Mouse (Mus musculus): ENCODE data around the gene Gm19345.
A peak's percentile ranks its signal among the peaks of the same experiment; 100 is the strongest.

The Gm19345 gene

DNA sequence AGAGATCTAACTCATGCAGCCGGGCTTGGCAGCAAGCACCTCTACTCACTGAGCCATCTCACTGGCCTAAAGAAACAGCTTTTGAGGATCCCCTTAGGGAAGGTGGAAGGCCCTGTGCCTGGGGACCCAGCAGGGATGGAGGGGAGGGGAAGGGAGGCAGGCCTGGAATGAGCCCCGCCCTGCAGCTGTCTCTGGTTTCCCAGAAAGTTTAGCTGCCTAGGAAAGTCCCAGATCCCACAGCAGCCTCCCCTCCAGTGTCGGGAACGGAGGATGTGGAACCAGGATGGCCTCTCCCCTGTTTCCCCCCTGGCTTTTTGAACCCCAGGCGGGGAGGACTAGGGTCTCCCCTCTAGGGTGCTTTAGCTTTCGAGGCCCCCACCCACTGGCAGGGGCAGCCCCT is 25.0 kb upstream of the Gm19345 start:
- no peak for DNase-seq (ENCODE audit: extremely low spot score, low spot score)

DNA sequence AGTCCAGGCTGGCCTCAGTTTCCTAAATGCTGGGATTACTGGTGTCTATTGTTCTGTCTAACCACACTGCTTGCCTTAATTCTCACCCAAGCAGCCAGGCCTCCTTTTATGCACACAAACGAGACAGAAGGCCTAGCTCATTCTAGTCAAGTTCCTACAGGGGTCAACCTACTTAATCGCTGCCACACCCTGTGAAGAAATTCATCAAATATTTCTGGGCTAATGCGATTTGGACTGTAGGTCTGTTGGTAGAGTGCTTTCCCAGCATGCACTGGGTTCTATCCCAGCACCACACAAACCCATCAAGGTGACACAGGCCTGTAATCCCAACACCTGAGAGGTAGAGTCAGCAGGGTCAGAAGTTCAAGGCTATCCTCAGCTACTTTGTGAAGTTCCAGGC is 22.1 kb upstream of the Gm19345 start:
- DNase-seq (ENCODE audit: extremely low spot score, low spot score): no peak

GRCm38 (mm10) chr7:19830682-19831156 is 21.1 kb upstream of the Gm19345 start:
- no peak for DNase-seq (ENCODE audit: extremely low spot score, low spot score)

DNA sequence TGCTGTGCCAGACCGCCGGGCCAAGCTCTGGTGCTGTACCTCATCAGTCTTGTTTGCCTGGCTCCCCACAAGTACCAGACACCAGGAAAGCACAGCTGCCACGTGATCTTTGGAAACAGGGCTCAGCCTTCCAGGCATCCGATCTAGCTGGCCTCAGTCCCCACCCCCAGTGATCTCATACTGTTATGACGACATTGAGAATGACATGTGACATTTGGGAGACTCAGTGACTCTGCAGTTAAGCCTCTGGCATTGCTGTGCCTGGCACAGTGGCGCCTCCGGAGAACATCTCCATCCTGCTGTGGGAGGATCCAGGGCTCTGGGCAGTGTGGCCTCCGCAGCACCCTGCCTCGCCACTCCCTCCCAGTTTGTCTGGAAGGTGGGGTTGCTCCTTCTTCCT is 20.0 kb upstream of the Gm19345 start:
- no peak for DNase-seq (ENCODE audit: extremely low spot score, low spot score)

DNA sequence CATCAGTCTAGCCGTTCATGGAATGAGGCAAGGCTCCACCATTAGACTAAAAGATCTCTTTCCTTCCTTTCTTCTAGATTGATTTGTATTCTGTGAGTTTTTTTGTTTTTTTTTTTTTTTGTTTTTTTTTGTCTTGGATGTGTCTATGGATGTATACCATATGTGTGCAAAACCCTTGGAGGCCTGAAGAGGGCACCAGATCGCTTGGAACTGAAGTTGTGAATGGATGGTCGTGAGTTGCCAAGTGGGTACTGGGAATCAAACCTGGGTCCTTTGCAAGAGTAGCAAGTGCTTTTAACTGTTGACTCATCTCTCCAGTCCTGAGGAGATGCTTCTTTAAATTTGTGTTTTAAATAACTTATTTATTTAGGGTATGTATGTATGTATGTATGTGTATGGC is 17.7 kb upstream of the Gm19345 start:
- no peak for DNase-seq (ENCODE audit: extremely low spot score, low spot score)

DNA sequence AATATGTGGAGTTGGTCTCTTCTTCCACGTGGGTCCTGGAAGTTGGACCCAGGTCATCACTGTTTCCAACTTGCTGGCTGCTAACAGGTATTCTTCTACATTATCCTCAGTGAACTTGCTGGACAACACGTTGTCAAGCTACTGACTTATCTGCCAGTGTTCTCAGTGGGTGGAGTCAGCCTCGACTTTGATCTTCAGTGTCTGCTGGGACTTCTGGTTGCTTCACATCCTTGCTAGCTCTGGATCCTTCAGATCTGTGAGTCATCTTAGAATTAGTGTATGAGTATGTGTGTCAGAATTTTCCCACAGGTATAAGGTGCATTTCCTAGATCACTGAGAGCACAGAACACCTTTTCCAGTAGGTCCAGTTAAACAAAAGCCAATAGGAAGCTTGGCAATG is 15.0 kb upstream of the Gm19345 start:
- DNase-seq (ENCODE audit: extremely low spot score, low spot score): no peak

DNA sequence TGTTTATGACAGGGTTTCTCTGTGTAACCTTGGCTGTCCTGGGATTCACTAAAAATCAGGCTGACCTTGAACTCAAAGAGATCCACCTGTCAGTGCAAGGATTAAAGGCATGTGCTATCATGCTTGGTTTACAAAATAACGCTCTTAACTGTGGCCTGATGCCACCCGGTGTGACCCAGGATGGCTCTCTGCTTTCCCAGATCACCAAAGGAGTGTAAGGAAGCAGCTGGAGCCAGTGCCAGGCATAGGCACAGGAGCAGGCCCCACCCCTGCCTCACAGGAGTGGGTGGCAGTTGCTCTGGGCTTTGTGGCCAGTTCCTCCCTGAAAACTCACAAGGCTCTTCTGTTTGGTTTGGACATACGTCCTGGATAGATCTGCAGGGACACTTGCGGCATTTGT is 11.4 kb upstream of the Gm19345 start:
- no peak for DNase-seq (ENCODE audit: extremely low spot score, low spot score)

DNA sequence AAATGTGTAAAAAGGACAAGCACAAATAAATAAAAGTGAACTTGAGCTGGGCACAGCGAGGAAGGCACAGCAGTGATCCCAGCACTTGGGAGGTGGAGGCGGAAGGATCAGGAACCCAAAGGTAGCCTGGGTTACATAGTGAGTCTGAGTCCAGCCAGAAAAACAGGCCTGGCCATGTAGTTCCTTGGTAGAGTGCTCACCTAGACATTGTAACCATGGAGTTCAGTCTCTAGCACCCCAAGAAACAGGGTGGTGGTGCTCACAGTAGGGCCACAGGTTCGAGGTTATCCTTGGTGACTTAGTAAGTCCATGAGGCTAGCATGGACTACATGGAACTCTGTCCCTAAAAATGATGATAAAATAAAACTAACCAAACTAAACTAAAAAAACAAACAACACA is 10.9 kb upstream of the Gm19345 start:
- no peak for DNase-seq (ENCODE audit: extremely low spot score, low spot score)

- no peak for DNase-seq (ENCODE audit: extremely low spot score, low spot score)
These were observed 10.0 kb upstream of the Gm19345 start for GRCm38 (mm10) chr7:19841686-19842413.

- no peak for DNase-seq (ENCODE audit: extremely low spot score, low spot score)
These were observed 8.8 kb upstream of the Gm19345 start for GRCm38 (mm10) chr7:19842885-19843504.

DNA sequence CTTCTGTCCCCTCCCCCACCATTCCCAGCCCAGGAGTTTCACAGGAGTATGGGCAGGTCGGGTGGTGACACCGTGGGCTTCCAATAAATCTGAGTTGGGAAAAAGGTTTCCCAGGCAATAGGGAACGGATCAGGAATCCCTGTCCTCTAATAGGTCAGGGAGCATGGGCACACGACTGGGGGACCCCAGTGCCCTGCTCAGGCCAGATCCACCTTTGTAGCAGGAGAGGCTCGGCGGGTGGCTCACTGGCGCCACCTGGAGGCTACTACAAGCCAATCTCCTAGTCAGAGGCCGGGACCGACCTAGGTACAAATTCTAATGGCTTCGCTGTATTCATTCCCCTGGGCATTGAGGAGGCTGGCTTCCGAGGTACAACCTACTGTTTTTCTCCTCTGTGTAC is 8.2 kb upstream of the Gm19345 start:
- peak; percentile 72 for DNase-seq (ENCODE audit: extremely low spot score, low spot score)

GRCm38 (mm10) chr7:19844521-19845171 is 7.2 kb upstream of the Gm19345 start:
- no peak for DNase-seq (ENCODE audit: extremely low spot score, low spot score)

GRCm38 (mm10) chr7:19853526-19853925 is 1.7 kb downstream of the Gm19345 start:
- DNase-seq (ENCODE audit: extremely low spot score, low spot score): no peak

DNA sequence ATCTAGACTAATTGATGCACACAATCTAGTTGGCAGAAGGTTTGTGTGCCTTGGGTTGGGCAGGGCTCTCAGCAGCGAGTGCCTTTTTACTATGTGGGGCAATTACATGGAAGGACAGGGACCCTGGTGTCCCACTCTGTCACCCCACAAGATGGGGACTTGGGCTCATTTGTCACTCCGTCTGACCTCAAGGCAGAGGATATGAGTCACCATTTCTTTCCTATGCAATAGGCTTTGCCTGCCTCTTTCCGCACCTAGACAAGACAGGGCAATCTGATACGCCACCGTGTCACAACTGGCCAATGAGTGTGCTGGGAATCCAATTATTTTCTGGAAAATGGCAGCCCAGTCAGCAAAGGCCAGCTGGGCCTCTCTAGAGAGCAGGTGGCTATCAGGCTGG is 3.9 kb downstream of the Gm19345 start:
- DNase-seq (ENCODE audit: extremely low spot score, low spot score): no peak

GRCm38 (mm10) chr7:19856283-19856682 is 4.5 kb downstream of the Gm19345 start:
- no peak for DNase-seq (ENCODE audit: extremely low spot score, low spot score)

DNA sequence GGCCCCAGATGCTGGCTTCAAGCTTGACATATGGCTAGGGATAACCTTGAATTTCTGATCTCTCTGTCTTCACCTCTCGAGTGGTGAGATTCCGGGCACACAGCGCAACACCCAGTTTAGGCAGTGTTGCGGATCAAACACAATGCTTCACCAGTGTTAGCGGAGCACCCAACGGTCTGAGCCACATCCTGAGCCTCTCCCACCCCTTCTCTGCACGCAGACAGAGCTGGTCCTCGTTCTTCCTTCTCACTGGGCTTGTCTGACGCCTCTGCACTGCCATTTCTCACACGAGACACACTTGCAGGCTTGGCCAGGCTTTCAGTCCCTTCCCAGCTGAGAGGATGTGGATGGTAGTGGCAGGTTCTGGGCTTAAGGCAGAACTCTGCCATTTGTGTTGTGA is 7.9 kb downstream of the Gm19345 start:
- DNase-seq (ENCODE audit: extremely low spot score, low spot score): no peak

DNA sequence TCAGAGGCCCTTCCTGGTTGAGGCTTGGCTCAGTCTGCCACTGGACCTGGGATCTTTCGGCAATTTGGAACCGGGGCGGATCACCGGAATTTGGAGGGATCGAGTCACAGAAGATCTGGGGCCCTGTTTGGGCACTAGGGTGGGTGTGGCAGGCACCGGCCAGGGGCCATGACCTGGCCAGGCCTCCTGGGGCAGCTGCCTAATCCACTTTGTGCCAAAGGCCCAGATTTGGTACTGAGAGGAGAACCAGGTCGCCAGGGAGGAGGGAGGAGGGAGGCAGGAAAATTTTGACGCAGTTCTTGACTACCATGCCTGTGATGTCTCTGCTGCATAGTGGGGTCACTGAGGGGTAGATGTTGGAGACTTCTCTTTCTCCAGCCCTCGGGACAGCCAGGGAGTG is 9.4 kb downstream of the Gm19345 start, which contains the start of gene Ceacam16:
Gene Ceacam16, minus strand, starts transcription at position 101 of the 400 bp plus-strand sequence.
- DNase-seq (ENCODE audit: extremely low spot score, low spot score): no peak

DNA sequence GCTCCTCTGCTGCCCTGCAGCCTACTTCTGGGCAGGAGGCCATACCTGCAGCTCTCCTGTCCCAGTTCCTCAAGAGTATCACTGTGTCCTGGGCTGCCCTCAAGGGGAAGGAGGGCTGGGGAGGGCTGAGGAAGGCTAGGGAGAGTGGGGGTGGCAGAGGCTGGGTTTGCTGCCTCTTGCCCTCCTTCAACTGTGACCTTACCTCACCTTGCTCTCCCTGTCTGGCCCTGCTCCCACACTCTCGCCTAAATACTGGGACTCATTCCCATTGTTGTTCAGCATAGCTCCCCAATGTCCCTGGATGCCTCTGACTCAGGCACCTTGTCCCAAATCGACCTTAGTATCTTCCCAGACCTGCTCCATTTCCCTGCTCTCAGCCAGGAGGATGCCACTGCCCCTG is 12.4 kb downstream of the Gm19345 start:
- no peak for DNase-seq (ENCODE audit: extremely low spot score, low spot score)

GRCm38 (mm10) chr7:19865246-19866036 is 13.6 kb downstream of the Gm19345 start:
- no peak for DNase-seq (ENCODE audit: extremely low spot score, low spot score)

DNA sequence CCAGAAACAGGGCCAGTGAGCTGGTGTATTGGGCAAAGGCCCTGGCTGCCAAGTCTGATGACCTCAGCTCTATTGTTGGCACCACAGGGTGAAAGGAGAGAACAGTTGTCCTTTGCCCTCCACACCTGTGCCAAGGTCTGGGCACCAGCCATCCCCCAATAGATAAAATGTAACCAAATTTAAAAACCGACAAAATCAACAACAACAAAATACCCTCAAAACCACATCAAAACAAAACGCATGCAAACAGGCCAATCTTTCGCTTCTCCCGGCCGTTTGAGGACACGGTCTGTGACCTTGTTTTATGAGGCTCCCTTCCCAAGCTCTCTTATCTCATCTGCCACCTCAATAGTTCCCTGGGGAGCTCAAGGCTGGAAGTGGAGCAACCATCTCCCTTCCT is 14.7 kb downstream of the Gm19345 start:
- DNase-seq (ENCODE audit: extremely low spot score, low spot score): no peak

- no peak for DNase-seq (ENCODE audit: extremely low spot score, low spot score)
These were observed 16.1 kb downstream of the Gm19345 start for GRCm38 (mm10) chr7:19867751-19868399.

All from neural tube, embryonic 10.5 days (tissue).